Mouse (Mus musculus) C2C12 (cell line): Measurements from ENCODE around the gene Spi1. TPM values are rescaled to one million over a fixed set of nuclear protein-coding genes. Genes with fewer than 3 reads are reported as not detected.

Source experiments
- H3K27me3 ChIP-seq: one replicate; pipeline ENCODE4 v1.6.1; 2011; ENCODE audit not compliant: control insufficient read depth, insufficient read depth, insufficient read length
- H3K36me3 ChIP-seq: one replicate; pipeline ENCODE4 v1.6.1; 2011; ENCODE audit not compliant: control insufficient read depth, insufficient read depth
- H3K4me3 ChIP-seq: one replicate; pipeline ENCODE4 v1.5.1; 2011; ENCODE audit warnings: mild to moderate bottlenecking, control low read depth; ENCODE audit not compliant: poor library complexity, insufficient read depth, severe bottlenecking
- H3K79me2 ChIP-seq: one replicate; pipeline ENCODE4 v1.6.1; 2011; ENCODE audit not compliant: control insufficient read depth, insufficient read depth
- H3K79me3 ChIP-seq: one replicate; pipeline ENCODE4 v1.6.1; 2011; ENCODE audit warnings: low read depth, control low read depth
- H3ac ChIP-seq: one replicate; pipeline ENCODE3; 2011; ENCODE audit warnings: low read depth; ENCODE audit not compliant: control insufficient read depth, insufficient read length
- CEBPB ChIP-seq: IDR thresholded peaks from one replicate; pipeline ENCODE4 v1.6.1; 2011; ENCODE audit warnings: low read depth, mild to moderate bottlenecking, control low read depth, moderate library complexity
- CTCF ChIP-seq: IDR thresholded peaks from one replicate; pipeline ENCODE4 v1.5.1; 2011; ENCODE audit not compliant: control insufficient read depth, insufficient read depth, insufficient read length
- FOSL1 ChIP-seq: IDR thresholded peaks from one replicate; pipeline ENCODE4 v1.8.0; 2011; ENCODE audit warnings: mild to moderate bottlenecking, low read length; ENCODE audit not compliant: poor library complexity, insufficient read depth, severe bottlenecking
- MAX ChIP-seq: IDR thresholded peaks from one replicate; pipeline ENCODE4 v1.6.1; 2011; ENCODE audit warnings: mild to moderate bottlenecking, control low read depth
- MYOD1 ChIP-seq: IDR thresholded peaks from one replicate; pipeline ENCODE4 v1.6.1; 2011; ENCODE audit warnings: low read depth; ENCODE audit not compliant: control insufficient read depth, insufficient read length
- MYOG ChIP-seq: IDR thresholded peaks from one replicate; pipeline ENCODE4 v1.6.1; 2011; ENCODE audit not compliant: control insufficient read depth, insufficient read length; ENCODE audit errors: extremely low read depth
- USF1 ChIP-seq: IDR thresholded peaks from one replicate; pipeline ENCODE4 v1.6.1; 2011; ENCODE audit warnings: low read depth, mild to moderate bottlenecking, control low read depth, moderate library complexity
- polyA plus RNA-seq: library from polyadenylated mRNA; unstranded; fragments of >200 nt; fragmentation: generic; extraction: Trizol; gene quantifications from one replicate; pipeline ENCODE4 v1.2.1, GENCODE M21; 2012; ENCODE audit warnings: missing spikeins

Spi1 gene
- polyA plus RNA-seq, 1 experiment, result not detected

GRCm38 (mm10) chr2:91058435-91058834 lies 23.8 kb upstream of the Spi1 start:
- Histone ChIP-seq H3K27me3 (no peaks in the 10 kb centered on the region), H3K36me3 (peaks cover 77% of the 10 kb centered on the region), H3K79me3 (peaks cover 19% of the 10 kb centered on the region), H3K79me2 (peaks cover 41% of the 10 kb centered on the region), H3ac (no peak overlapping the region), H3K4me3 (no peak overlapping the region)
- TF ChIP-seq CEBPB (no peak), USF1 (peak; percentile 98), MYOD1 (peak; percentile 20), CTCF (no peak), MYOG (no peak), FOSL1 (no peak), MAX (no peak)

- Histone ChIP-seq H3K4me3 (no peak overlapping the region), H3K36me3 (peaks cover 87% of the 10 kb centered on the region), H3K79me2 (peaks cover 36% of the 10 kb centered on the region), H3K27me3 (no peaks in the 10 kb centered on the region), H3ac (no peak overlapping the region), H3K79me3 (peaks cover 15% of the 10 kb centered on the region)
- TF ChIP-seq CEBPB (no peak), MYOD1 (peak; percentile 34), MAX (no peak), USF1 (no peak)
Observed at GRCm38 (mm10) chr2:91059376-91059775, 22.8 kb upstream of the Spi1 start.

GRCm38 (mm10) chr2:91060544-91061355 lies 21.4 kb upstream of the Spi1 start:
- peaks cover 86% of the 10 kb centered on the region for H3K36me3 ChIP-seq
- H3K4me3 ChIP-seq, result no peak overlapping the region
- H3ac ChIP-seq, result no peak overlapping the region
- no peaks in the 10 kb centered on the region for H3K27me3 ChIP-seq
- H3K79me3 ChIP-seq, result peaks cover 4% of the 10 kb centered on the region
- no peak for TF ChIP-seq MAX
- no peak for TF ChIP-seq CEBPB
- peak; percentile 48 for TF ChIP-seq CTCF
- TF ChIP-seq MYOG, result no peak
- TF ChIP-seq USF1, result no peak
- TF ChIP-seq MYOD1, result peak; percentile 18
- no peak for TF ChIP-seq FOSL1
- H3K79me2 ChIP-seq, result peaks cover 22% of the 10 kb centered on the region

GRCm38 (mm10) chr2:91061849-91062481 lies 20.2 kb upstream of the Spi1 start:
- peaks cover 84% of the 10 kb centered on the region for H3K36me3 ChIP-seq
- peak overlapping the region; percentile 53 for H3ac ChIP-seq
- no peaks in the 10 kb centered on the region for H3K79me3 ChIP-seq
- peaks cover 20% of the 10 kb centered on the region for H3K79me2 ChIP-seq
- no peak overlapping the region for H3K4me3 ChIP-seq
- TF ChIP-seq FOSL1 (no peak), MAX (peak; percentile 51), MYOD1 (peak; percentile 69)
- H3K27me3 ChIP-seq, result no peaks in the 10 kb centered on the region

GRCm38 (mm10) chr2:91062779-91063606 lies 19.2 kb upstream of the Spi1 start:
- TF ChIP-seq MYOG (no peak), MYOD1 (no peak), FOSL1 (no peak), CTCF (no peak), CEBPB (no peak)
- Histone ChIP-seq H3ac (no peak overlapping the region), H3K36me3 (peaks cover 78% of the 10 kb centered on the region), H3K4me3 (no peak overlapping the region), H3K79me2 (peaks cover 20% of the 10 kb centered on the region), H3K27me3 (no peaks in the 10 kb centered on the region), H3K79me3 (peaks cover 3% of the 10 kb centered on the region)
